Mouse (Mus musculus): Measurements from ENCODE around the gene Scarb1. TPM values are rescaled to one million over a fixed set of nuclear protein-coding genes. Genes with fewer than 3 reads are reported as not detected.

Gene Scarb1
- polyA plus RNA-seq, 1 experiment from 2014 or later, result 36.5 TPM

- WGBS, result 82% methylated on average over 9 of the region's 9 CpGs
- Histone ChIP-seq H3K4me3 (replicated peaks; ENCODE audit: low read length) (no peak overlapping the region), H3K9me3 (ENCODE audit: control insufficient read depth, low read length) (no peaks in the 10 kb centered on the region), H3K4me2 (replicated peaks) (no peak overlapping the region), H3K4me1 (replicated peaks; ENCODE audit: control insufficient read depth, insufficient read depth, low read length) (no peaks in the 10 kb centered on the region; the same call in 1 of the 2 replicates), H3K27me3 (ENCODE audit: control insufficient read depth, insufficient read depth, low read length) (no peaks in the 10 kb centered on the region), H3K36me3 (replicated peaks; ENCODE audit: control insufficient read depth, insufficient read depth) (no peaks in the 10 kb centered on the region), H3K27ac (no peak overlapping the region), H3K9ac (no peak overlapping the region)
- no peak for ATAC-seq (ENCODE audit: low FRiP score)
- DNase-seq (ENCODE audit: low spot score), result no peak
Observed at GRCm38 (mm10) chr5:125330191-125330590, 10.7 kb downstream of the Scarb1 start.

GRCm38 (mm10) chr5:125327596-125328385 lies 13.1 kb downstream of the Scarb1 start:
- no peaks in the 10 kb centered on the region for H3K9me3 ChIP-seq (ENCODE audit: control insufficient read depth, low read length)
- no peaks in the 10 kb centered on the region for H3K36me3 ChIP-seq (replicated peaks; ENCODE audit: control insufficient read depth, insufficient read depth)
- WGBS, result 64% methylated on average over 18 of the region's 18 CpGs
- DNase-seq (ENCODE audit: low spot score), result peak; percentile 68
- H3K27ac ChIP-seq, result no peak overlapping the region
- H3K4me3 ChIP-seq (replicated peaks; ENCODE audit: low read length), result peak overlapping the region; percentile 26
- no peaks in the 10 kb centered on the region for H3K27me3 ChIP-seq (ENCODE audit: control insufficient read depth, insufficient read depth, low read length)
- H3K4me2 ChIP-seq (replicated peaks), result peak overlapping the region; percentile 51
- H3K4me1 ChIP-seq (replicated peaks; ENCODE audit: control insufficient read depth, insufficient read depth, low read length), result no peaks in the 10 kb centered on the region; the same call in 1 of the 2 replicates
- ATAC-seq (ENCODE audit: low FRiP score), result peak; percentile 79
- H3K9ac ChIP-seq, result peak overlapping the region; percentile 37

DNA sequence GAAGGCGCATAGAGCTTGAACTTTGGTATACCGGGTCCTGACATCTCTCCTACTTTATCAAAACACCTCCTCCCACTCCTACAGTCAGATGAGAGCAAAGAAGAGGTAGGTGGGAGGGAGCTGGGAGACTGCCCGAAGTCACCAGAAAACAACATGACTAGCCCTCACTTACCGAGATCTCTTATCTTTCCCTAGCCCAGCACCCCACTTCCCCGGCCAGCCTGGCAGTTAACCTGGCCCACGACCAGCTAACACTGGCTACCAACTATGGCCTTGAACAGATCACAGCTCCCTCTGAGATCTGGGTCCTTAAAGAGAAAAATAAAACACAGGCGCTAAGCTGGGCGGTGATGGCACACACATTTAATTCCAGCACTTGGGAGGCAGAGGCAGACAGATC lies 14.5 kb downstream of the Scarb1 start:
- Histone ChIP-seq H3K4me1 (replicated peaks; ENCODE audit: control insufficient read depth, insufficient read depth, low read length) (peaks cover 4% of the 10 kb centered on the region; the same call in 1 of the 2 replicates), H3K9me3 (ENCODE audit: control insufficient read depth, low read length) (no peaks in the 10 kb centered on the region)
- WGBS, result 89% methylated on average over 8 of the region's 8 CpGs

DNA sequence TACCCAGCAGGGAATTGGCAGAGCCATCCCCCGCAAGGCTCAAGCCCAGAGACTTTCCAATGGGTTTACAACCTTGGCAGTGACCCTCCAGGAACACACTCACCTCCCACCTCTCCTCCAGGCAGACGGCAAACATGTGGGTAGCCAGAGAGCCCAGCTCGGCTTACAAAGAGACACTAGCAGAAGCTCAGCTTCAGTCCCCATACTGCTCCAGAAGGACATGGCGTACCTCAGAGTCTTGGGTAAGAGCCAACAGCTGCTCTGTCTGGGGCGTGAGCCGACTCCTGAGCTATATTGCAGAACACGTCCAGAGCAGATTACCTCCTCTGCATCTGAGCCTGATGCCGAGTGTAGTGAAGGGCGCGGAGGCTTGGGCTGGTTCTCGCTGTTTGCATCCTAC lies 15.0 kb downstream of the Scarb1 start:
- Histone ChIP-seq H3K27ac (no peak overlapping the region), H3K9ac (no peak overlapping the region), H3K9me3 (ENCODE audit: control insufficient read depth, low read length) (no peaks in the 10 kb centered on the region), H3K27me3 (ENCODE audit: control insufficient read depth, insufficient read depth, low read length) (no peaks in the 10 kb centered on the region), H3K4me1 (replicated peaks; ENCODE audit: control insufficient read depth, insufficient read depth, low read length) (0 out of 2 replicates have a peak, but pooled peaks cover 4% of the 10 kb centered on the region), H3K4me3 (replicated peaks; ENCODE audit: low read length) (no peak overlapping the region), H3K36me3 (replicated peaks; ENCODE audit: control insufficient read depth, insufficient read depth) (no peaks in the 10 kb centered on the region), H3K4me2 (replicated peaks) (no peak overlapping the region)
- WGBS, result 83% methylated on average over 11 of the region's 11 CpGs
- no peak for DNase-seq (ENCODE audit: low spot score)
- no peak for ATAC-seq (ENCODE audit: low FRiP score)

More for the DNA sequence above, 14.5 kb downstream of the Scarb1 start:
- ATAC-seq (ENCODE audit: low FRiP score), result no peak
- DNase-seq (ENCODE audit: low spot score), result no peak
- no peaks in the 10 kb centered on the region for H3K27me3 ChIP-seq (ENCODE audit: control insufficient read depth, insufficient read depth, low read length)
- no peak overlapping the region for H3K4me3 ChIP-seq (replicated peaks; ENCODE audit: low read length)
- no peak overlapping the region for H3K4me2 ChIP-seq (replicated peaks)
- no peak overlapping the region for H3K9ac ChIP-seq
- no peaks in the 10 kb centered on the region for H3K36me3 ChIP-seq (replicated peaks; ENCODE audit: control insufficient read depth, insufficient read depth)
- no peak overlapping the region for H3K27ac ChIP-seq

DNA sequence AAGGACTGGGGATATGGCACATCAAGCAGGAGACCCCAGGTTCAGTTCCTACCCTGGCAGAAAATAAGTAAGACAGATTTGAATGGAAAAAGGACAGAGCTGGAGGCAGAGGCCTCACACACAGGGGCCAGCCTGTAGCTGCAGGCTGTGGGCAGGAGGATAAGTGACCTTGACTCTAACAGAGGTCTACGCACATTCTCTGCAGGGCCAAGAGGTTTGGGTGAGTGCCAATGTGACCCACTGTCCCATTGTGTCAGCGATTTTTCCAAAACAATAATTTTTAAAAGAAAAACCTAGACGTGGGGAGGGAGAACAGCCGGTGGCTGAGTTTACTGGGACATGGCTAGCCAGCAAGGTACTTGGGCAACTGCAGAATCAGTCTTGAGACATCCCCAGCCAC lies 15.6 kb downstream of the Scarb1 start:
- H3K4me1 ChIP-seq (replicated peaks; ENCODE audit: control insufficient read depth, insufficient read depth, low read length), result 0 out of 2 replicates have a peak, but pooled peaks cover 4% of the 10 kb centered on the region
- 86% methylated on average over 4 of the region's 4 CpGs for WGBS
- no peak overlapping the region for H3K9ac ChIP-seq
- DNase-seq (ENCODE audit: low spot score) (no peak), ATAC-seq (ENCODE audit: low FRiP score) (no peak)
- H3K4me2 ChIP-seq (replicated peaks), result no peak overlapping the region
- H3K9me3 ChIP-seq (ENCODE audit: control insufficient read depth, low read length), result no peaks in the 10 kb centered on the region
- H3K36me3 ChIP-seq (replicated peaks; ENCODE audit: control insufficient read depth, insufficient read depth), result no peaks in the 10 kb centered on the region
- H3K27ac ChIP-seq, result no peak overlapping the region
- no peaks in the 10 kb centered on the region for H3K27me3 ChIP-seq (ENCODE audit: control insufficient read depth, insufficient read depth, low read length)
- H3K4me3 ChIP-seq (replicated peaks; ENCODE audit: low read length), result no peak overlapping the region

DNA sequence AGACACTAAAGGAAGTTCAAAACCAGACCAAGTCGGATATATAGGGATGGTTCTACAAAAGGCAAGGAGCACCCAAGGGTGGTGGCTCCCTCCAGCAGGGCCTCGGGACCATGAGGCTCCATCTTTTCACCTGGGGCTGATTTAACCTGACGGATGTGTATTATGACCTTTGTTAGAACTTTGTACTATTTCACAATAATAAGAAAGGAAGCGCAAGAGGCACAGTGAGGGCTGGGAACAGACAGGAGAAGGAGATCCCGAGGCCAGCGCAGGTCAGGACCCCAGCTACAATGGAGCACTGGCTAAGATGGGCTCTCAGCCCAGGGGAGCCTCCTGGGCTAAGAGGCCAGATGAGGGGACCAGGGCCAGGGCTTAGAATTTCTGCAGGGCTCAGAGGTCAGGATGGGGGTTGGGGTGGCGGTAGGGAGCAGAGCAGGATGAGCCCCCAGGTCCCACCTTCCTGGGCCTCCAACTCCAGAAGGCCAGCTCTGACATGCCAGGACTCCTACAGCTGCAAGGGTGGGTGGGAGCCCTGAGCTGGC lies 16.9 kb downstream of the Scarb1 start:
- DNase-seq (ENCODE audit: low spot score) (no peak), ATAC-seq (ENCODE audit: low FRiP score) (no peak)
- Histone ChIP-seq H3K27ac (no peak overlapping the region), H3K36me3 (replicated peaks; ENCODE audit: control insufficient read depth, insufficient read depth) (no peaks in the 10 kb centered on the region), H3K27me3 (ENCODE audit: control insufficient read depth, insufficient read depth, low read length) (no peaks in the 10 kb centered on the region), H3K4me2 (replicated peaks) (no peak overlapping the region), H3K9me3 (ENCODE audit: control insufficient read depth, low read length) (no peaks in the 10 kb centered on the region), H3K9ac (no peak overlapping the region), H3K4me3 (replicated peaks; ENCODE audit: low read length) (no peak overlapping the region), H3K4me1 (replicated peaks; ENCODE audit: control insufficient read depth, insufficient read depth, low read length) (0 out of 2 replicates have a peak, but pooled peaks cover 4% of the 10 kb centered on the region)
- 83% methylated on average over 7 of the region's 7 CpGs for WGBS

DNA sequence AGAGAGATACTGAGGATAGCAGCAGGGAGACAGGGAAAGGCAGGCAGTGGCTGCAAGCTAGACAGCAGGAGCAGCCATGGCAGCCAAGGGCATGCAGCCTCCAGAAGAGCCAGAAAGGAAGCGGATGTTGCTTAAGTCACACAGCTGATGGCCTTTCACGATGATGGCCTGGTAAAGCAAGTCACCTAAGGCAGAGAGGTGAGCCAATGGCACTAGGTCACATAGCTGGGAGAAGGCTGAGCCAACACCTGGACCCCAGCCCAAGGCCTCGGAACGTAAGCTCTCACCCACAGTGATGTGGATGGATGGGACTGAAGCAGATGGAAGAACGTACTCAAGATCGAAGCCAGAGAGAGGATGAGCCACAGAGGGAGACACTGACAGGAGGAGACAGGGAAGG lies 17.8 kb downstream of the Scarb1 start:
- no peaks in the 10 kb centered on the region for H3K27me3 ChIP-seq (ENCODE audit: control insufficient read depth, insufficient read depth, low read length)
- H3K4me1 ChIP-seq (replicated peaks; ENCODE audit: control insufficient read depth, insufficient read depth, low read length), result 0 out of 2 replicates have a peak, but pooled peaks cover 4% of the 10 kb centered on the region
- no peak for DNase-seq (ENCODE audit: low spot score)
- no peak for ATAC-seq (ENCODE audit: low FRiP score)
- no peak overlapping the region for H3K4me2 ChIP-seq (replicated peaks)
- H3K9me3 ChIP-seq (ENCODE audit: control insufficient read depth, low read length), result no peaks in the 10 kb centered on the region
- no peaks in the 10 kb centered on the region for H3K36me3 ChIP-seq (replicated peaks; ENCODE audit: control insufficient read depth, insufficient read depth)
- no peak overlapping the region for H3K27ac ChIP-seq
- H3K4me3 ChIP-seq (replicated peaks; ENCODE audit: low read length), result no peak overlapping the region
- 95% methylated on average over 6 of the region's 6 CpGs for WGBS
- no peak overlapping the region for H3K9ac ChIP-seq

- H3K27ac ChIP-seq, result no peak overlapping the region
Observed at GRCm38 (mm10) chr5:125321836-125322235, 19.1 kb downstream of the Scarb1 start.

GRCm38 (mm10) chr5:125319057-125319800 lies 21.7 kb downstream of the Scarb1 start:
- peak; percentile 56 for DNase-seq (ENCODE audit: low spot score)
- no peak overlapping the region for H3K9ac ChIP-seq
- H3K9me3 ChIP-seq (ENCODE audit: control insufficient read depth, low read length), result no peaks in the 10 kb centered on the region
- H3K4me1 ChIP-seq (replicated peaks; ENCODE audit: control insufficient read depth, insufficient read depth, low read length), result 0 out of 2 replicates have a peak, but pooled peaks cover 4% of the 10 kb centered on the region
- H3K27me3 ChIP-seq (ENCODE audit: control insufficient read depth, insufficient read depth, low read length), result no peaks in the 10 kb centered on the region
- H3K36me3 ChIP-seq (replicated peaks; ENCODE audit: control insufficient read depth, insufficient read depth), result no peaks in the 10 kb centered on the region
- no peak overlapping the region for H3K4me2 ChIP-seq (replicated peaks)
- H3K4me3 ChIP-seq (replicated peaks; ENCODE audit: low read length), result no peak overlapping the region
- H3K27ac ChIP-seq, result no peak overlapping the region
- no peak for ATAC-seq (ENCODE audit: low FRiP score)
- 78% methylated on average over 16 of the region's 16 CpGs for WGBS

More at GRCm38 (mm10) chr5:125321836-125322235, 19.1 kb downstream of the Scarb1 start:
- 60% methylated on average over 3 of the region's 3 CpGs for WGBS
- H3K9me3 ChIP-seq (ENCODE audit: control insufficient read depth, low read length), result no peaks in the 10 kb centered on the region
- ATAC-seq (ENCODE audit: low FRiP score) (peak; percentile 43; the same call in 1 of the 2 replicates), DNase-seq (ENCODE audit: low spot score) (no peak)
- no peak overlapping the region for H3K9ac ChIP-seq
- H3K4me1 ChIP-seq (replicated peaks; ENCODE audit: control insufficient read depth, insufficient read depth, low read length), result 0 out of 2 replicates have a peak, but pooled peaks cover 4% of the 10 kb centered on the region
- no peak overlapping the region for H3K4me3 ChIP-seq (replicated peaks; ENCODE audit: low read length)
- no peaks in the 10 kb centered on the region for H3K27me3 ChIP-seq (ENCODE audit: control insufficient read depth, insufficient read depth, low read length)
- no peak overlapping the region for H3K4me2 ChIP-seq (replicated peaks)
- no peaks in the 10 kb centered on the region for H3K36me3 ChIP-seq (replicated peaks; ENCODE audit: control insufficient read depth, insufficient read depth)

Measured in hindbrain, embryonic 14.5 days (tissue).